Mouse (Mus musculus) megakaryocyte-erythroid progenitor cell, adult 5-6 weeks (primary cell): ENCODE measurements around the gene Sys1. TPM values are rescaled to one million over a fixed set of nuclear protein-coding genes. Genes with fewer than 3 reads are reported as not detected.

Experiments
- ATAC-seq: replicated peaks from 2 replicates; pipeline ENCODE4 v1.8.0; 2016; ENCODE audit warnings: mild to moderate bottlenecking, inconsistent platforms; ENCODE audit not compliant: severe bottlenecking, poor library complexity, low FRiP score, low TSS enrichment
- total RNA-seq, 2 experiments: library from RNA; stranded (forward) in 1 of 2; stranded (reverse) in 1 of 2; fragments of 200-1000, 215-1000 nt in 1 of 2; fragments of >200 nt in 1 of 2; fragmentation: Nextera tagmentation in 1 of 2; gene quantifications; 2 replicates each; pipeline ENCODE4 v1.2.3; 2014 to 2017

The Sys1 gene
- total RNA-seq, 2 experiments from 2014 or later: 16.0 to 25.7 TPM

GRCm38 (mm10) chr2:164433278-164433895, 23.4 kb upstream of the Sys1 start:
- no peak for ATAC-seq

GRCm38 (mm10) chr2:164434681-164435080, 22.1 kb upstream of the Sys1 start:
- ATAC-seq: no peak

- no peak for ATAC-seq
These were observed 21.3 kb upstream of the Sys1 start for GRCm38 (mm10) chr2:164435216-164436090.

- no peak for ATAC-seq
These were observed 20.4 kb upstream of the Sys1 start for GRCm38 (mm10) chr2:164436215-164436913.

GRCm38 (mm10) chr2:164436961-164437360, 19.8 kb upstream of the Sys1 start:
- no peak for ATAC-seq

GRCm38 (mm10) chr2:164437710-164438109, 19.1 kb upstream of the Sys1 start:
- ATAC-seq: no peak

- no peak for ATAC-seq
These were observed 18.5 kb upstream of the Sys1 start for GRCm38 (mm10) chr2:164438257-164438656.

- ATAC-seq: no peak
These were observed 17.8 kb upstream of the Sys1 start for GRCm38 (mm10) chr2:164439001-164439421.

GRCm38 (mm10) chr2:164440314-164440713, 16.4 kb upstream of the Sys1 start:
- ATAC-seq: no peak

GRCm38 (mm10) chr2:164441155-164441554, 15.6 kb upstream of the Sys1 start:
- ATAC-seq: no peak

- ATAC-seq: no peak
These were observed 15.0 kb upstream of the Sys1 start for GRCm38 (mm10) chr2:164441731-164442130.

- ATAC-seq: peak; percentile 32; the same call in 1 of the 2 replicates
These were observed 14.3 kb upstream of the Sys1 start for GRCm38 (mm10) chr2:164442315-164443050.

- 0 out of 2 replicates have a peak, but pooled peaks have one; percentile 12 for ATAC-seq
These were observed 13.7 kb upstream of the Sys1 start for GRCm38 (mm10) chr2:164443051-164443437.

- no peak for ATAC-seq
These were observed 13.2 kb upstream of the Sys1 start, which contains the start of gene Sdc4 for GRCm38 (mm10) chr2:164443460-164444000. TSS of gene Sdc4 (minus strand) at chr2:164443887.

- no peak for ATAC-seq
These were observed 12.1 kb upstream of the Sys1 start for GRCm38 (mm10) chr2:164444701-164445100.

GRCm38 (mm10) chr2:164445399-164446085, 11.2 kb upstream of the Sys1 start:
- ATAC-seq: no peak

- no peak for ATAC-seq
These were observed 10.7 kb upstream of the Sys1 start for GRCm38 (mm10) chr2:164446086-164446469.

GRCm38 (mm10) chr2:164448140-164448539, 8.6 kb upstream of the Sys1 start:
- no peak for ATAC-seq

GRCm38 (mm10) chr2:164448921-164449320, 7.8 kb upstream of the Sys1 start:
- ATAC-seq: no peak
